Mouse (Mus musculus): ENCODE measurements around the gene Plpp1.

Plpp1 gene

DNA sequence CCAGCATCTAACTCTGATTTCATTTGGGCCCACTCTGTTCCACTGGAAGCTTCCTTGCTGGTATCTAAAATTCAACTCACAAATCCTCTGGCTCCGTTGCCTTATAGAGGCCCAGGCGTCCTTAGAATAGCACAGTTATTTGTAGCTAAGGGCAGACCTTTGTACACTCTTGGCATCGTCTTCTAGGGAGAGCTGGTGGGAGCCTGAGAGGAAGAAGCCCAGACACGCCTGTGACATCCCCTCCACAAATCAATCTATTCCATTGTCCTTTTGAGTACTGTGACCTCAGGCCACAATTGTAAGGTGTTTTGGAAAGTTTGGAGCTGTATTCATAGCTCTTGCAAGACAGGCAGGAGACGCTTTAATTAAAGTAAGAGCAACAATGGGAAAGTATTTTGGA lies 36.0 kb upstream of the Plpp1 start:
- DNase-seq (ENCODE audit: low read depth, low spot score): no peak
- Histone ChIP-seq H3K27me3 (ENCODE audit: control insufficient read depth, insufficient read depth, low read length, poor library complexity, severe bottlenecking) (no peaks in the 10 kb centered on the region), H3K36me3 (ENCODE audit: control insufficient read depth, insufficient read depth, low read length, poor library complexity, severe bottlenecking) (no peaks in the 10 kb centered on the region)

- Histone ChIP-seq H3K36me3 (ENCODE audit: control insufficient read depth, insufficient read depth, low read length, poor library complexity, severe bottlenecking) (no peaks in the 10 kb centered on the region), H3K27me3 (ENCODE audit: control insufficient read depth, insufficient read depth, low read length, poor library complexity, severe bottlenecking) (no peaks in the 10 kb centered on the region)
- no peak for DNase-seq (ENCODE audit: low read depth, low spot score)
These were observed 34.9 kb upstream of the Plpp1 start for GRCm38 (mm10) chr13:112765654-112766053.

DNA sequence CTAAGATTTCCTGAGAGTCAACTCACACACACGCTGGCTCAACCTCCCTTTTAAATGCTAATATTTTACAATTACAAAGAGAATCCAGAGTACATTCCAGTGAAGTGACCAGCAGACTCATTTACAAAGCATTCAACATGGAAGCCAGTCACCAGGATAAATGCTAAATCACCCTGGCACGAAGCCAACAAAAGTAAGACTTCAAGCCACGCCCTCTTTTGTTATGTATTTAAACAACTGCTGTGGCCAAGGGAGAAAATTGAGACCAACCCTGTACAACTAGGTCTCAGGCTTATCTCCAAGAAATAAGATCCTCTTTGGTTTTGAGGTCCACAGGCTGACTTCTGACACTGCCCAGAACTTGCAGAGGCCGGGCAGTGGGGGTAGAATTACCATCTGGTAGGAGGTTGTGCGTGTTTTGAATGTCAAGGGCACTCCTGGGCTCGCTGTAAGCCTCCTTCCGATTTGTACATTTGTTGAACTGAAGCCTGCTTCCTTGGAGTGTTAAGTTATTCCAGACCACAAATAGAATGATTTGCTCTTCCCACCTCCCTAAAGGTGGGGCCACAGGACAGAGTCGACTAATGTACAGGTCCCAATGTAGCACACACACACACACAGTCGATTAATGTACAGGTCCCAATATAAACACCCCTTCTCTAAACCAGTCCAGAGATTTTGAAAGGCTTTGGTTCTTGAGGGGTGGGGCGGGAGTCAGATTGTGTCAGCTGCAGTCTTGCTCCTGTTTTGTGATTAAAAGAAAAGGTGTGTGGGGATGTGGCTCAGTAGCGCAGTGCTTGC lies 29.9 kb upstream of the Plpp1 start:
- DNase-seq (ENCODE audit: low read depth, low spot score): no peak
- Histone ChIP-seq H3K36me3 (ENCODE audit: control insufficient read depth, insufficient read depth, low read length, poor library complexity, severe bottlenecking) (no peaks in the 10 kb centered on the region), H3K27me3 (ENCODE audit: control insufficient read depth, insufficient read depth, low read length, poor library complexity, severe bottlenecking) (no peaks in the 10 kb centered on the region)

DNA sequence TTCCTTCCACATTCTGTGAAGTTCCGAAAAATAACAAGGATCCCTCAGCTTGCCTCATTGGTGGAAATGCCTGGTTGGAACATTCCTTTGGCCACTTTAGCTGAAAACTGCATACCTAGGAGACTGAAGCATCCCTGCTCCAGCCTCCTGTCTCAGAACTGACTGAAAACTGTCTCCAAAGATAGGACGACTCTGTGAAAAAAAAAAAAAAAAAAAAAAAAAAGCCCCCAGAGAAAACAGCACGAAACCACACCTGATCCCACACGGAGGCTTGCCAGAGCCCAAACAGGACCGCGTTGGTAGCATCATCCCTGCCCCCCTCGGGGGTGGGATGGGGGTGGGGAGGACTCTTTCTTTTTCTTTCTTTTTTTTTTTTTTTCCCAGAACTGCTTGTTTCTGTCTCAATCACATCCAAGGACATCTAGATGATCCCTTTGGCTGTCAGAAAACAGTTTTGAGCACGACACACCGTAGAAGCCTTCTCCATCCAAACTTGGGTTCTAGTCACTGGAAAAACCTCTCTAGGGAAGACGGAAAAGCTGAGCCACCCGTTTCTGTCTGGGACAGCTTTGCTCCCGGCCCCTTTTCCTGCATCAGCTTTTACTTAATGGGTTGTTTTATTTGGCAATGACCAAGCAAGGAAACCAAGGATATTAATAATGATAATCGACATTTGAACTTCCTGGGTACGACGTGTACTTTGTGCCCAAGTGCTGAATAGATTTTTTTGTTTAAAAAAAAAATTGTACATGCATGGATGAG lies 29.0 kb upstream of the Plpp1 start:
- no peaks in the 10 kb centered on the region for H3K27me3 ChIP-seq (ENCODE audit: control insufficient read depth, insufficient read depth, low read length, poor library complexity, severe bottlenecking)

GRCm38 (mm10) chr13:112772252-112772651 lies 28.3 kb upstream of the Plpp1 start:
- no peaks in the 10 kb centered on the region for H3K36me3 ChIP-seq (ENCODE audit: control insufficient read depth, insufficient read depth, low read length, poor library complexity, severe bottlenecking)

More for the DNA sequence above, 29.0 kb upstream of the Plpp1 start:
- H3K36me3 ChIP-seq (ENCODE audit: control insufficient read depth, insufficient read depth, low read length, poor library complexity, severe bottlenecking): no peaks in the 10 kb centered on the region
- no peak for DNase-seq (ENCODE audit: low read depth, low spot score)

DNA sequence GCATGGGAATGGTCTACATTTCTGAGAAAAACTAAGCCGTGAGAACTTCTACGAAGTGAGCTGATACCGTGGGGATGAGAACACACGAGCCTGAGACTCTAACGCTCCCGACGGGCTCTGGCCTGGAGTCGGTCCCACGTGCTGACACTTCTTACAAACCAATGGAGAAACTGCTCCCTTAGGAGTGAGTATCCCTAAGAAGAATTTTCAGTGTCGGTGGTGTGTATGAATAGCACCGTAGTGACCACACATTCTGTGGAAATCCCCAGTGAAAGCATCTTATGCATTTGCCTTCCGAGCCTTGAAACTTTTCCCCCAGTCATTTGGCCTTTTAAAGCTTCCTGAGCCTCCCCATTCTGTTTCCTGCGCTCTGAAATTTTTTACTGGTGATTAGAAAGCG lies 27.7 kb upstream of the Plpp1 start:
- H3K36me3 ChIP-seq (ENCODE audit: control insufficient read depth, insufficient read depth, low read length, poor library complexity, severe bottlenecking): no peaks in the 10 kb centered on the region
- no peak for DNase-seq (ENCODE audit: low read depth, low spot score)
- no peaks in the 10 kb centered on the region for H3K27me3 ChIP-seq (ENCODE audit: control insufficient read depth, insufficient read depth, low read length, poor library complexity, severe bottlenecking)

More at GRCm38 (mm10) chr13:112772252-112772651, 28.3 kb upstream of the Plpp1 start:
- H3K27me3 ChIP-seq (ENCODE audit: control insufficient read depth, insufficient read depth, low read length, poor library complexity, severe bottlenecking): no peaks in the 10 kb centered on the region
- no peak for DNase-seq (ENCODE audit: low read depth, low spot score)

DNA sequence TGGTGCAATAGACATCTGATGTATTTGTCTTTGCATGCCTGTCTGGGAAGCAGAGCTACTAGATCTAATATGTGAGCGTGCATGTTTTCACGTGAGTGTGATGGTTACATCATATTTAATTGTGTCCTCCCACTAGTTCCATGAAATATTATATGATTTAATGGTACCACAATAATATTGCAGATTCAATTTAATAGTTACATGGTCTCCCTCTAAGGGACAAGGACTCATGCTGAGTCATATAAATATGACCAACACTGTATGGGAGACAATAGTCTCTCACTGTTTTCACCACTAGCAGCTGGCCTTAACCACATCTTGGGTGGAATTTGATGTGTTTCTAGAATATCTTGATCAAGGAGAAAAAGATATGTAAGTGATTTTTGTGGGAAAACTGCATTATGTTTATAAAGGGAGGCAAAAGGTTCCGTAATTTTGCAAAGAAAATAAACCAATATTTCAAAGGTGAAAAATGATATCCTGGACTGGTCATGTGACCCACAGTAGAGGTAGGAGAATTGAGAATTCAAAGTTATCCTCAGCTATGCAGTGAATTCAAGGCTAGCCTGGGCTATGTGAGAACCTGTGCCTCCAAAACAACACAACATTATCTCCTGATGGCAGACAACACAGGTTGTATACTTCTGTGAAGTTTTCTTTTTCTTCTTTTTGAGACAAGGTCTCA lies 26.5 kb upstream of the Plpp1 start:
- H3K36me3 ChIP-seq (ENCODE audit: control insufficient read depth, insufficient read depth, low read length, poor library complexity, severe bottlenecking): no peaks in the 10 kb centered on the region
- no peaks in the 10 kb centered on the region for H3K27me3 ChIP-seq (ENCODE audit: control insufficient read depth, insufficient read depth, low read length, poor library complexity, severe bottlenecking)
- DNase-seq (ENCODE audit: low read depth, low spot score): no peak

DNA sequence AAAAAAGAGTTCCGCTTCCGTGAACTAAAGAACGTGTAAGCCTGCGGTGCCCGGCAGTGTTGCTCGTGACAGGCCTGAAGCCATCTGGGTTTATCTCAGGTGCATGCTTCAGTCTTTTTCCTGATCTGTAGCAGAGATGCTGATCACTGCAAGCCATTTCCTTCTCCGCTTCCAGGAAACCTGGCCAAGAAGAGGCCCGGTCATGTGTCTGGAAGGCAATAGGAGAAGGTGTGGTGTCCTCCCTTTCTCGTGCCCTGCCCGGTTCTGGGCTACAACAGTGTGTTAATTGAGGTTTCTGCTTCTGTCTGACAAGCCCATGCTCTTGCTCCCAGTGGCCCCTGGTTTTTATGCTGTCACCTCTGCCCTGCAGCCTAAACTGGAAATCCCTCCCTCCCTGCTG lies 24.7 kb upstream of the Plpp1 start:
- no peak for DNase-seq (ENCODE audit: low read depth, low spot score)
- H3K27me3 ChIP-seq (ENCODE audit: control insufficient read depth, insufficient read depth, low read length, poor library complexity, severe bottlenecking): no peaks in the 10 kb centered on the region
- H3K36me3 ChIP-seq (ENCODE audit: control insufficient read depth, insufficient read depth, low read length, poor library complexity, severe bottlenecking): no peaks in the 10 kb centered on the region

GRCm38 (mm10) chr13:112778407-112778806 lies 22.2 kb upstream of the Plpp1 start:
- Histone ChIP-seq H3K27me3 (ENCODE audit: control insufficient read depth, insufficient read depth, low read length, poor library complexity, severe bottlenecking) (no peaks in the 10 kb centered on the region), H3K36me3 (ENCODE audit: control insufficient read depth, insufficient read depth, low read length, poor library complexity, severe bottlenecking) (no peaks in the 10 kb centered on the region)
- no peak for DNase-seq (ENCODE audit: low read depth, low spot score)

DNA sequence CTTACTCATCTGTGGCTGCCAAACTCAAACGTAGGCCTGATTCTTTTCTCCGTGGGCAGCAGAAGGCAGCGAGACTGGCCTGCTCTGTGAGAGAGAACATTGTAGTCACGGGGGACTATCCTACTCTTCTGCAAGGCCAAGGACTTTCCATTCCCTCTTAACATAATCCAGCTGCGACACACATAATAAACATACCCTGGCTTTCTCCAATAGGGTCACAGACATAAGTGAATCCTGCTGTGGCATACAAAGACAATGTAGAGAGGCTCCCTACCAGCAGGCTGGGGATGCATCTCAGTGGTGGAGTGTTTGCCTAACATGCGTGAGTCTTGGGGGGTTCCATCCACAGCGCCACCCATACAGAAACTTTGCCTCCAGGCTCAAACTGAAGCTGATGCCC lies 15.3 kb upstream of the Plpp1 start:
- DNase-seq (ENCODE audit: low read depth, low spot score): no peak
- Histone ChIP-seq H3K27me3 (ENCODE audit: control insufficient read depth, insufficient read depth, low read length, poor library complexity, severe bottlenecking) (no peaks in the 10 kb centered on the region), H3K36me3 (ENCODE audit: control insufficient read depth, insufficient read depth, low read length, poor library complexity, severe bottlenecking) (no peaks in the 10 kb centered on the region)

- no peaks in the 10 kb centered on the region for H3K27me3 ChIP-seq (ENCODE audit: control insufficient read depth, insufficient read depth, low read length, poor library complexity, severe bottlenecking)
- no peaks in the 10 kb centered on the region for H3K36me3 ChIP-seq (ENCODE audit: control insufficient read depth, insufficient read depth, low read length, poor library complexity, severe bottlenecking)
- DNase-seq (ENCODE audit: low read depth, low spot score): no peak
These were observed 14.4 kb upstream of the Plpp1 start for GRCm38 (mm10) chr13:112786142-112786541.

GRCm38 (mm10) chr13:112786942-112787533 lies 13.6 kb upstream of the Plpp1 start:
- DNase-seq (ENCODE audit: low read depth, low spot score): no peak
- Histone ChIP-seq H3K27me3 (ENCODE audit: control insufficient read depth, insufficient read depth, low read length, poor library complexity, severe bottlenecking) (no peaks in the 10 kb centered on the region), H3K36me3 (ENCODE audit: control insufficient read depth, insufficient read depth, low read length, poor library complexity, severe bottlenecking) (no peaks in the 10 kb centered on the region)

DNA sequence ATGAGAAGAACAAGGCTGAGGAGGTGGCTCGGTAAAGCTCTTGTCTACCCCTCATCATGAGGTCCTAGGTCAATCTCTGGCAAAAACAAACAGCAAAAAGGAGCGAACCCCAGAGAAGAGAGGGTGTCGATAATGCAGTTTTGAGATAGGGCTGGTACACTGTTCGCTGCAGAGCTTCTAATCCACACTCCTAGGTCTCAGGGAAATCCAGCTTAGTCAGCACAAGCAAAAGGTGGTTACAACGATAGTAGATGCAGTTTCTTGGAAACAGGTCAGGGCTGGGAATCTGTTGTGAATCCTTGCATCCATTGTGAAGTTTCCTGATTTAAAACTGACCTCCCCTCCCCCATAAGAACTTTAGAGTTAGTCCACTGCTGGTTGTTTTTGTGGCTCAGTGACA lies 9.8 kb upstream of the Plpp1 start:
- Histone ChIP-seq H3K36me3 (ENCODE audit: control insufficient read depth, insufficient read depth, low read length, poor library complexity, severe bottlenecking) (no peaks in the 10 kb centered on the region), H3K27me3 (ENCODE audit: control insufficient read depth, insufficient read depth, low read length, poor library complexity, severe bottlenecking) (no peaks in the 10 kb centered on the region)
- no peak for DNase-seq (ENCODE audit: low read depth, low spot score)

DNA sequence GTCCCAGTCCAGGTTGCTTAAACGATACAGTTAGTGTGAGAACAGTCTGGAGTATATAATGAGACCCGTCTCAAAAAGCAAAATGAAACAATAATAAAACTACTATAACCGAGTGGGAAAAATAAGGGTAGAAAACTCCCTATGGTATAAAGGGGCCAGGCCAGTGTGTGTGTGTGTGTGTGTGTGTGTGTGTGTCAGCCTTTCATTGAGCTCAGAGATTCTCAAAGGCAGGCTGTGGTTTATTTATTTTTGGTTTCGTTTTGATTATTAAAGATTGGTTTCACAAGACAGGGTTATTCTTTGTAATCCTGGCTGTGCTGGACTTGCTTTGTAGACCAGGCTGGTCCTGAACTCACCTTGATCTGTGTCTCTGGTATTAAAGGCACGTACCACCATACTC lies 8.7 kb upstream of the Plpp1 start:
- Histone ChIP-seq H3K27me3 (ENCODE audit: control insufficient read depth, insufficient read depth, low read length, poor library complexity, severe bottlenecking) (no peaks in the 10 kb centered on the region), H3K36me3 (ENCODE audit: control insufficient read depth, insufficient read depth, low read length, poor library complexity, severe bottlenecking) (no peaks in the 10 kb centered on the region)
- no peak for DNase-seq (ENCODE audit: low read depth, low spot score)

Measured in splenic B cell, adult 2 months (primary cell).